Mouse (Mus musculus) heart, adult 2 months (tissue): Measurements from ENCODE around the gene Cbx8.

Experiments
- CTCF ChIP-seq: fragments of 200-600 bp; IDR thresholded peaks from 2 replicates; pipeline ENCODE4 v1.8.1; 2022; ENCODE audit warnings: antibody characterized with exemption, mild to moderate bottlenecking, moderate library complexity
- POLR2A ChIP-seq: fragments of 200-500 bp; IDR thresholded peaks from 2 replicates; pipeline ENCODE4 v1.6.1; 2011; ENCODE audit warnings: mild to moderate bottlenecking, low read depth, low read length, control low read depth; ENCODE audit not compliant: insufficient read depth

GRCm38 (mm10) chr11:119036934-119037779, 3.6 kb downstream of the Cbx8 start:
- TF ChIP-seq CTCF, result no peak
- TF ChIP-seq POLR2A, result no peak
